Mouse (Mus musculus): Measurements from ENCODE around the gene Dnajc30. TPM values are rescaled to one million over a fixed set of nuclear protein-coding genes. Genes with fewer than 3 reads are reported as not detected.

Gene Dnajc30
- polyA plus RNA-seq, 1 experiment = 24.2 TPM

DNA sequence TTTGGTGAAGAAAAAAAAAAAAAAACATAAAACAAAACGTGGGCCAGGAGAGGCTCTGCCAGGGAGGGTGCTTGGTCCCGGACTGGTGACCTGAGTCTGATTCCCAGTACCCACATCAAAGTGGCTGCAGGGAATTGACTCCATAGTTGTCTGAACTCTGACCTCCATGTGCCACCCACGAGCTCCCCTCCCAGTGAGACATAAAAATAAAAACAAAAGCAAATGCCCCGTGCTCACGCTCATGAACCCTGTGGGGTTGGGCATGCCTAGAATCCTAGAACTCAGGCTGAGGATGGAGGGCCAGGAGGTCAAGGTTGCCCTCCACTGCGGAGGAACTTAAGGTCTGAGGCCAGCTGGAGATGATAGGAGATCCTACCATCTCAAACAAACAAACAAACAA lies 45.0 kb downstream of the Dnajc30 start:
- DNase-seq (ENCODE audit: low read depth) = no peak

DNA sequence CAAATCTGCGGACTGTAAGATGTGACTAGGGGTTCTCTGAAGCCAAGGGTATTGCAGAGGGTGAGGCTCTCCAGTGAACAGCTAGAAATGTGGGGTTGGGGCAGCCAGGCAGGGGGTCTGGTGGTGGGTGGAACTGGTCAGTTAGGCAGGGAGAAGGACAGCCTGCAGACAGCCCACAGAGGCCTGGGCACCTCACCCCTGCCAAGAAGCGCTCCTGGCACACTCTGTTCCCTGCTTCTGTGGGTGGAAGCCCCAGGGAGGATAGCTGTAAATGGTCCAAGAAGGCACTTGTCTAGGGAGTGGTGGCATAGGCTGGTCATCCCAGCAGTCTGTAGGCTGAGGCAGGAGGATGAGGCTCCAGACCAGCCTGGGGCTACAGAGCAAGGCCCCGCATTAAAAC lies 45.4 kb downstream of the Dnajc30 start:
- no peak for DNase-seq (ENCODE audit: low read depth)

DNA sequence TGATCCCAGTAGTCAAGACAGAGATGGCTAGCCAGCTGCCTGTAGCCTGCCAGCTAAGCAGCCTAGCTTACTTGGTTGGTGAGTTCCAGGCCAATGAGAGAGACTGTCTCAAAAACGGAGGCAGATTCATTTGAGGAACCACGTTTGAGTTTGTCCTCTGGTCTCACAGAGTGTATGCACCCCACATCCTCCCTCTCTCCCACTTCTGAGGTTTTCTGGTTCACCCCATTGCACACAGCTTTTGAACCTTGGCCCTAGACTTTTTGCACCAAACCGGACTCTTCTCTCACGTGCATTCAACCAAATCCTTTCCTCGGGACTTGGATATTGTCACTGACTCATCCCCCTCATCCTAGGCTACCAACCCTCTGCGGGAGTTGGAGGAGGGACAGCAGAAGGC lies 46.0 kb downstream of the Dnajc30 start:
- no peak for DNase-seq (ENCODE audit: low read depth)

DNA sequence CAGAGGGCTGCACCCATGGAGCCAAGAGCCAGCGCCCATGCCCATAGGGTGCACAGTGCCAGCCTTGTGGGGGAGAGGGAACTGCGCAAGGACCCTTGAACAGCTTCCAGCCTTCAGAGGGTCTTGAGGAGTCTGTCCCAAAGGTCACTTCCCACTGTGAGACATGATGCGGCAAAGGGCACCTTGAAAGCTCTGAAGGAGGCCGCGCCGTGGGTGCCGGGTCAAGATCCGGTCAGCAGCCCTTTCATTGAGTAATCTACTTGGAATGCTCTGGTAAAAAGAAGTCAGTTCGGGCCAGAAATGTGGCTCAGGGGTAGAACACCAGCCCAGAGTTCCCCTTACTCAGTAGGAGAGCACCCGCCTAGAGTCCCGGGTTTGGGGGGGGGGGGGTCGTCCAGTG lies 49.8 kb downstream of the Dnajc30 start:
- DNase-seq (ENCODE audit: low read depth) = no peak

DNA sequence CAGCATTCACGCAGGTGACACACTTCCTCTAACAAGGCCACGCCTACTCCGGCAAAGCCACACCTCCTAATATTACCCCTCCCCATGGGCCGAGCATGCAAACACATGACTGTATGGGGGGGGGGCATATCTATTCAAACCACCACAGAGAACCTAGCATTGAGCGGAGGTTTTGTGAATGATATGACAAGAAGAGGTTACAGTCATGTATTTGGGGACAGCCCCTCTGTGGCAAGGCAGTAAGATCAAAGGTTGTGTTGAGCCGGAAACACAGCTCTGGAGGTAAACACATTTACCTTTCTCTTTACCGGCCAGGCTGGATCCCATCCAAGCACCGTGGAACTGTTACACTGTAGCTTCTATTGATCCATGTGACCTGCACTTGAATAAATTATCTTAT lies 51.2 kb downstream of the Dnajc30 start:
- DNase-seq (ENCODE audit: low read depth) = no peak

Other genes with a start within 250 kb of the Dnajc30 start
- 1.4 and 1.9 TPM in 2 replicates for gene Tmem270, start 157.5 kb upstream of the Dnajc30 start, polyA plus RNA-seq (2012; rRNA removed)
- gene Cldn13, start 148.7 kb upstream of the Dnajc30 start, polyA plus RNA-seq (2012; rRNA removed) = 0.23 TPM in 1 of 2 replicates, not detected in the other
- gene Mettl27, start 131.8 kb upstream of the Dnajc30 start, polyA plus RNA-seq (2012; rRNA removed) = 52.6 and 54.8 TPM in 2 replicates
- 118 and 130 TPM in 2 replicates for gene Cldn4, start 117.3 kb upstream of the Dnajc30 start, polyA plus RNA-seq (2012; rRNA removed)
- gene Cldn3, start 78.0 kb upstream of the Dnajc30 start, polyA plus RNA-seq (2012; rRNA removed) = 374 and 512 TPM in 2 replicates
- 123 and 152 TPM in 2 replicates for gene Abhd11, start 55.0 kb upstream of the Dnajc30 start, polyA plus RNA-seq (2012; rRNA removed)
- 6.8 and 8.7 TPM in 2 replicates for gene Stx1a, start 40.7 kb upstream of the Dnajc30 start, polyA plus RNA-seq (2012; rRNA removed)
- gene Bud23, start 757 bp downstream of the Dnajc30 start, polyA plus RNA-seq (2012; rRNA removed) = 48.9 and 55.8 TPM in 2 replicates
- gene Vps37d, start 14.1 kb downstream of the Dnajc30 start, polyA plus RNA-seq (2012; rRNA removed) = 5.3 and 10.8 TPM in 2 replicates
- gene Mlxipl, start 25.7 kb downstream of the Dnajc30 start, polyA plus RNA-seq (2012; rRNA removed) = 84.5 and 86.8 TPM in 2 replicates
- gene Tbl2, start 85.5 kb downstream of the Dnajc30 start, polyA plus RNA-seq (2012; rRNA removed) = 18.3 and 18.8 TPM in 2 replicates
- 39.3 and 47.4 TPM in 2 replicates for gene Bcl7b, start 104.1 kb downstream of the Dnajc30 start, polyA plus RNA-seq (2012; rRNA removed)
- 17.4 and 20.9 TPM in 2 replicates for gene Baz1b, start 123.1 kb downstream of the Dnajc30 start, polyA plus RNA-seq (2012; rRNA removed)
- gene Fzd9, start 187.0 kb downstream of the Dnajc30 start, polyA plus RNA-seq (2012; rRNA removed) = 0.39 and 0.43 TPM in 2 replicates

All from gonadal fat pad, adult 2 months (tissue).